Mouse (Mus musculus) liver, embryonic 12.5 days (tissue): ENCODE data around the gene C530025M09Rik. TPM values are rescaled to one million over a fixed set of nuclear protein-coding genes. Genes with fewer than 3 reads are reported as not detected.

Experiments used
- ATAC-seq: fragments of 200-750 bp; cut with Nextera tagmentation; 2 replicates; pipeline ENCODE4 v1.8.0; 2017; ENCODE audit warnings: moderate number of reproducible peaks, mild to moderate bottlenecking, moderate library complexity
- H3K27ac ChIP-seq: fragments of 300-500 bp; sonication (generic); 2 replicates; pipeline ENCODE4 v1.5.1; 2016; ENCODE audit warnings: mild to moderate bottlenecking
- H3K27me3 ChIP-seq: fragments of 300-500 bp; sonication (generic); replicated peaks from 2 replicates; pipeline ENCODE4 v1.6.1; 2016; ENCODE audit warnings: mild to moderate bottlenecking, moderate library complexity
- H3K36me3 ChIP-seq: fragments of 300-500 bp; sonication (generic); 2 replicates; pipeline ENCODE4 v1.6.1; 2016; ENCODE audit warnings: mild to moderate bottlenecking, moderate library complexity
- H3K4me1 ChIP-seq: fragments of 300-500 bp; sonication (generic); 2 replicates; pipeline ENCODE4 v1.6.1; 2016
- H3K4me2 ChIP-seq: fragments of 300-500 bp; sonication (generic); 2 replicates; pipeline ENCODE4 v1.6.1; 2016; ENCODE audit warnings: mild to moderate bottlenecking, moderate library complexity
- H3K4me3 ChIP-seq: fragments of 300-500 bp; sonication (generic); 2 replicates; pipeline ENCODE4 v1.5.1; 2016; ENCODE audit warnings: mild to moderate bottlenecking, moderate library complexity
- H3K9ac ChIP-seq: fragments of 300-500 bp; sonication (generic); 2 replicates; pipeline ENCODE4 v1.6.1; 2016; ENCODE audit warnings: mild to moderate bottlenecking, moderate library complexity
- H3K9me3 ChIP-seq: fragments of 300-500 bp; sonication (generic); replicated peaks from 2 replicates; pipeline ENCODE4 v1.6.1; 2016; ENCODE audit warnings: mild to moderate bottlenecking, moderate library complexity
- WGBS: fragments of 180-500 bp; shearing (Covaris S2); methylation state at CpG from one replicate; pipeline ENCODE4 v1.1.7; 2016; ENCODE audit not compliant: insufficient replicate concordance; 5-methylcytosine and 5-hydroxymethylcytosine counted together
- polyA plus RNA-seq: library from polyadenylated mRNA; unstranded; fragments of >200 nt; fragmentation: Nextera tagmentation; extraction: Ambion mirVana; gene quantifications from 2 replicates; pipeline ENCODE4 v1.2.1, GENCODE M21; 2016

Gene C530025M09Rik
- polyA plus RNA-seq, 1 experiment from 2014 or later: not detected

GRCm38 (mm10) chr2:149832301-149832700, 1.3 kb upstream of the C530025M09Rik start:
- Histone ChIP-seq H3K27me3 (peaks cover 41% of the 10 kb centered on the region), H3K4me3 (no peak overlapping the region), H3K4me1 (no peaks in the 10 kb centered on the region), H3K27ac (no peak overlapping the region), H3K36me3 (no peaks in the 10 kb centered on the region), H3K9ac (no peak overlapping the region), H3K9me3 (no peaks in the 10 kb centered on the region), H3K4me2 (no peak overlapping the region)
- no peak for ATAC-seq
- WGBS: 7% methylated on average over 5 of the region's 5 CpGs

GRCm38 (mm10) chr2:149831459-149832245, 639 bp upstream of the C530025M09Rik start:
- no peak for ATAC-seq
- Histone ChIP-seq H3K27me3 (peaks cover 41% of the 10 kb centered on the region), H3K36me3 (no peaks in the 10 kb centered on the region), H3K4me1 (no peaks in the 10 kb centered on the region), H3K27ac (no peak overlapping the region), H3K4me3 (peak overlapping the region; percentile 31; the same call in 1 of the 2 replicates), H3K4me2 (peak overlapping the region; percentile 55), H3K9me3 (no peaks in the 10 kb centered on the region), H3K9ac (no peak overlapping the region)
- 2% methylated on average over 29 of the region's 29 CpGs for WGBS

GRCm38 (mm10) chr2:149829955-149830535, 968 bp downstream of the C530025M09Rik start:
- 3% methylated on average over 26 of the region's 26 CpGs for WGBS
- no peak for ATAC-seq
- no peaks in the 10 kb centered on the region for H3K9me3 ChIP-seq
- H3K4me1 ChIP-seq: no peaks in the 10 kb centered on the region
- H3K36me3 ChIP-seq: no peaks in the 10 kb centered on the region
- no peak overlapping the region for H3K9ac ChIP-seq
- H3K27me3 ChIP-seq: peaks cover 41% of the 10 kb centered on the region
- peak overlapping the region; percentile 55 for H3K4me2 ChIP-seq
- no peak overlapping the region for H3K27ac ChIP-seq
- peak overlapping the region; percentile 31 for H3K4me3 ChIP-seq

DNA sequence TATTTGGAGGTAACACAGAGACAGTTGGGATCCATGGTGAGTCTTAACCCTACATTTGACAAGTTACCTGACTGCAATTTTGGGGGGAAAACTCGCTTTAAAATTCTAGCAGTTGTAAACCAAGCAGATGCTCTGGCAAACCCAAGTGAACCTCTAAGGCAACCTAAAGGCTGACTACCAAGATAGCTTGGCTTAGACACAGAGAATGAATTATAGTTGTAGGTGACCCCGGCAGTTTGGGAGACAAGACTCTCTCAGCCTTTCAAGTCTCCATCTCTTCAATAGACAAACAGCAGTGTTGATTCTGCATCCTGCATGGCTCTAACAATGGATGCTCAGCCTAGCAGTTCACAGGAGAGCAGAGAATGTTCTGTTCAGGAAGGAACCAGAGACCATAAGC, 2.1 kb downstream of the C530025M09Rik start, which contains the start of gene Syndig1:
Syndig1 (plus strand) TSS at position 301 of the 400 bp plus-strand sequence.
- ATAC-seq: no peak
- Histone ChIP-seq H3K4me3 (no peak within 1 kb of the TSS), H3K27me3 (peaks cover 41% of the 10 kb centered on the region), H3K36me3 (no peaks in the 10 kb centered on the region), H3K9me3 (no peaks in the 10 kb centered on the region), H3K4me2 (peak within 1 kb of the TSS; percentile 55), H3K4me1 (no peaks in the 10 kb centered on the region), H3K27ac (no peak within 1 kb of the TSS), H3K9ac (no peak within 1 kb of the TSS)
- WGBS: 40% methylated on average over 2 of the region's 2 CpGs

DNA sequence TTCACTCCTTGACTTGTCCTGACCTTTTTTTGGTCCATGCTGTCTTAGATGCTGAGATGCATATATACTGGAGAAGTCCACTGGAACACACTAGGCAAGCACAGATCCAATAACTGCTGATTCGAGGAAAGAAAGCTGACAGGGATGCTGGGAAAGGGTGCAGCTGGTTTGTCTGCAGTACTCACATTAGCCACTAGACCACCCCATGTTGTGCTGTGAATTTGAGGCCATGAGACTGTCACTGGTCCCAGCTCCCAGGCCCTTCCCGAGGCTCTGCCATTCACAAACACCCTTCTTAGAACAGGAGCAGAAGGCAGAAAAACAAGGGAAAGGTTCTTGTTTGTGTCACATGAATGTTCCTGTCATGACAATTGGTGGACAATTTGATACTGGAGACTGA, 10.8 kb downstream of the C530025M09Rik start:
- H3K9me3 ChIP-seq: no peaks in the 10 kb centered on the region
- ATAC-seq: no peak
- H3K9ac ChIP-seq: no peak overlapping the region
- H3K27me3 ChIP-seq: no peaks in the 10 kb centered on the region
- H3K27ac ChIP-seq: no peak overlapping the region
- WGBS: 32% methylated on average over 2 of the region's 2 CpGs
- no peak overlapping the region for H3K4me3 ChIP-seq
- no peak overlapping the region for H3K4me2 ChIP-seq
- H3K4me1 ChIP-seq: no peaks in the 10 kb centered on the region
- no peaks in the 10 kb centered on the region for H3K36me3 ChIP-seq

- Histone ChIP-seq H3K4me3 (no peak overlapping the region), H3K36me3 (no peaks in the 10 kb centered on the region), H3K4me1 (no peaks in the 10 kb centered on the region), H3K4me2 (no peak overlapping the region), H3K9me3 (no peaks in the 10 kb centered on the region), H3K27me3 (no peaks in the 10 kb centered on the region), H3K27ac (no peak overlapping the region), H3K9ac (no peak overlapping the region)
- WGBS: 68% methylated on average over 3 of the region's 3 CpGs
- no peak for ATAC-seq
Observed at GRCm38 (mm10) chr2:149819751-149820150, 11.3 kb downstream of the C530025M09Rik start.

GRCm38 (mm10) chr2:149818395-149818794, 12.6 kb downstream of the C530025M09Rik start:
- Histone ChIP-seq H3K27ac (no peak overlapping the region), H3K4me2 (no peak overlapping the region), H3K4me3 (no peak overlapping the region), H3K9me3 (no peaks in the 10 kb centered on the region), H3K36me3 (no peaks in the 10 kb centered on the region), H3K4me1 (no peaks in the 10 kb centered on the region), H3K9ac (no peak overlapping the region), H3K27me3 (no peaks in the 10 kb centered on the region)
- WGBS: 53% methylated on average over 3 of the region's 3 CpGs
- ATAC-seq: no peak

- Histone ChIP-seq H3K4me2 (no peak overlapping the region), H3K9me3 (no peaks in the 10 kb centered on the region), H3K4me1 (no peaks in the 10 kb centered on the region), H3K9ac (no peak overlapping the region), H3K27ac (no peak overlapping the region), H3K27me3 (no peaks in the 10 kb centered on the region), H3K36me3 (no peaks in the 10 kb centered on the region), H3K4me3 (no peak overlapping the region)
- 52% methylated on average over 2 of the region's 2 CpGs for WGBS
- no peak for ATAC-seq
Observed at GRCm38 (mm10) chr2:149812899-149813298, 18.1 kb downstream of the C530025M09Rik start.

DNA sequence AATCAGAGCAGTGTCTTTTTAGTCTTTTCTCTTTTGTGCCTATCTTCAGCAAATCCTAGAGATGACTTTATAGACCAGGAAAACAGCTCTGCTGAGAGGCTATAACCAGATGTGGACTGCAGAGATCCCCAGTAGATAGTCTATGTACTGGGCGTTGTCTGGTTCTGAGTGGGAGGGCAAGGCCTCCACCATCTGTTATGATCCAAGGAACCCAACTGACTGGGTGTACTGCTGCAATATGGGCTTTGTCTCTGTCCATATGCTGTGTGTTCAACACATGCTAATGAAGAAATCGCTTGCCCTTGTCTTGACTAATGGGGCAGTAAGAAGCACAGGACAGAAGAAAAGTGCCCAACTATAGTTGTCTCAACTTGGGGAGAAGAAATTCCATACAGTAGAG, 25.8 kb downstream of the C530025M09Rik start:
- Histone ChIP-seq H3K4me1 (no peaks in the 10 kb centered on the region), H3K9me3 (no peaks in the 10 kb centered on the region), H3K4me3 (no peak overlapping the region), H3K36me3 (no peaks in the 10 kb centered on the region), H3K27ac (no peak overlapping the region), H3K4me2 (no peak overlapping the region), H3K9ac (no peak overlapping the region), H3K27me3 (no peaks in the 10 kb centered on the region)
- ATAC-seq: no peak
- 63% methylated on average over 2 of the region's 2 CpGs for WGBS

DNA sequence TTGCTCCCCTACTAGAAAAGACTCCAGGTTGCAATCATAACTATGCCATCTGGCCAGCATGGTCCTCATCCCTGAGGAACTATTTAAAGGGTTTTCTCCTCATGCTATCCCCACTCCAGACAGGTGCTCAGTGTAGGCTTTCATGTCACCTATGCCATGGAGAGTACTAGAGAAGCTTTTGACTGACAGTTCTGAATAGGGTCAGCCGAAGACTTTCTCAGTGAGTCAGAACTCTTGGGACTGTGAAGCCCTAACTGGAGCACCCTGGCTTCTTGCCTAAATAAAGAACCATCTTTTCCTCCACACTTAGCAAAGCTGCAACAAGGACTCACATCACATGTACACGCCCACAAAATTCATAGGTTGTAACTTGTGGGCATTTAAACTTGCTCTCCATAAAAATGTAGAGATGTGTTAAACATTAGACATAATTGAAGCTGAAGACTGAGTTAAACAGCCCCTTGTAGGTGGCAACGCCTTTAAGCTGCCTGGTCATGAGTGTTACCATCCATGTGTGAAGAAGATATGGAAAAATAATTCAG, 26.3 kb downstream of the C530025M09Rik start:
- Histone ChIP-seq H3K27ac (no peak overlapping the region), H3K9ac (no peak overlapping the region), H3K36me3 (no peaks in the 10 kb centered on the region), H3K4me3 (no peak overlapping the region), H3K9me3 (no peaks in the 10 kb centered on the region), H3K4me1 (no peaks in the 10 kb centered on the region), H3K27me3 (no peaks in the 10 kb centered on the region), H3K4me2 (no peak overlapping the region)
- ATAC-seq: no peak
- 47% methylated on average over 3 of the region's 3 CpGs for WGBS

GRCm38 (mm10) chr2:149798613-149799012, 32.4 kb downstream of the C530025M09Rik start:
- no peak overlapping the region for H3K4me3 ChIP-seq
- WGBS: 36% methylated on average over 3 of the region's 3 CpGs
- no peak overlapping the region for H3K4me2 ChIP-seq
- H3K9ac ChIP-seq: no peak overlapping the region
- no peaks in the 10 kb centered on the region for H3K27me3 ChIP-seq
- H3K36me3 ChIP-seq: no peaks in the 10 kb centered on the region
- H3K27ac ChIP-seq: no peak overlapping the region
- H3K9me3 ChIP-seq: no peaks in the 10 kb centered on the region
- no peak for ATAC-seq
- no peaks in the 10 kb centered on the region for H3K4me1 ChIP-seq
